Mouse (Mus musculus): ENCODE measurements around the gene Arhgap20.

Gene Arhgap20

DNA sequence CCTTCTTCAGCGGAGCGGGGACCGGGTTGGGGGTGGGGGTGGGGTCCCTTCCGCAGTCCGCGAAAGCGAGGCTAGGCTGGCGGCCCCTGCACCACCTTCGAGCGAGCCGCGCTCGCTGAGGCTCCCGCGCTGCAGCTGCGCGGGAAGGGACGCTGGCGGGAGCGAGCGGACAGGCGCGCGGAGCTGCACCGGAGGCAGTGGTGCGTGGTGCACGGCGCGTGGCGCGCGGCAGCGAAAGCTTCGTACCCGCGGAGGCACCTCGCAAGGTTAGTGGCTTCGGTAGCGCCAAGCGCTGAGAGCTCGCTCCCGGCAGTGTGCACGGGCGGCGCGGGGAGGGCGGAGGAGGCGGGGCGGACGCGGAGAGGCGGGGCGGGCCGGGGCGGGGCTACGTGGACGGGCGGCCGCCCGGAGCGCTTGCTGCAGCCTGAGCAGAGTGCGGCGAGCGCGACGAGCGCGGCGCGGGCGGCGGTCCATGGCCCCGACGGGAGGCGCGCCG lies at the start of gene Arhgap20:
Arhgap20 (plus strand) TSS at position 417 of the 496 bp plus-strand sequence.
- ChIA-PET CTCF (interaction anchor here in 2 of 4 experiments (0.6 to 1.5 kb wide), 2 partner anchors 430 to 487 kb away, joined by 3 to 4 read pairs; partner anchors contain the start of gene Colca2 (in 1 of the 2)), POLR2A (interaction anchor here in 3 of 4 experiments (0.5 to 1.0 kb wide), 5 partner anchors 8 to 418 kb away, joined by 3 to 5 read pairs (median 3); partner anchors contain the start of gene Rdx (in 1 of the 3))

DNA sequence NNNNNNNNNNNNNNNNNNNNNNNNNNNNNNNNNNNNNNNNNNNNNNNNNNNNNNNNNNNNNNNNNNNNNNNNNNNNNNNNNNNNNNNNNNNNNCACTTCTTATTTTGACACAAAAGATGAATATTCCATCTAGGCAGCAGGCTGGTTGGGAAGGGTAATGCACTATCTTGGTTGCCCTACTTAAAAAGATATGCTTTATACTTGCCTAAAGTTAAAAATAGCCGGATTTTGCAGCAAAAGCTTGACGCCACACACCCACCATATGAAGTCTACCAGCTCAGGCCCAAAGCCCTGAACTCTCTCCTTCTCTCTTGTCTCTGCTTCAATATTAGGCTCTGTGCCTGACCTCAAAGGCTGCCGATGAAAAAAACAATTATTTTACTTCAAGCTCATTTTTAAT lies 46.3 kb upstream of the Arhgap20 start:
- ChIA-PET CTCF (no interaction called here), POLR2A (no interaction called here)

DNA sequence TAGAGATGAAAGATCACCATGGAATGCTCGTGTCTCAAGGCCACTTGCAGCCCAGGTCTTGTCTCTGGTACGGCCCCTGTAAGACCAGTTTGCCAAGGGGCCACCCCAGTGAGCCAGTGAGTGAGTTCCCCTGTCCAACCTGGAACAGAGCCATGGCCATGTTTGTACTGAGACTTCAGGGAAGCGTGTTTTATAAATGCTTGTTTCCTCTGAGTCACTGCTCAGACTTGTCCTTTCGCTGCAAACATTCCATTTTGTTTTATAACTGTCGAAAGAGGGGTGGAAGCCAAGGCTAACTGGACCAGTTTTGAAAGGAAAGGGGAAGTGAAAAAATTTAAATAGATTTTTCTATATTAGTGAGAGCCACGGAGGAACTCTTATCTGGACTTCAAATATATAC lies 37.2 kb upstream of the Arhgap20 start:
- ChIA-PET CTCF (no interaction called here), POLR2A (no interaction called here)

DNA sequence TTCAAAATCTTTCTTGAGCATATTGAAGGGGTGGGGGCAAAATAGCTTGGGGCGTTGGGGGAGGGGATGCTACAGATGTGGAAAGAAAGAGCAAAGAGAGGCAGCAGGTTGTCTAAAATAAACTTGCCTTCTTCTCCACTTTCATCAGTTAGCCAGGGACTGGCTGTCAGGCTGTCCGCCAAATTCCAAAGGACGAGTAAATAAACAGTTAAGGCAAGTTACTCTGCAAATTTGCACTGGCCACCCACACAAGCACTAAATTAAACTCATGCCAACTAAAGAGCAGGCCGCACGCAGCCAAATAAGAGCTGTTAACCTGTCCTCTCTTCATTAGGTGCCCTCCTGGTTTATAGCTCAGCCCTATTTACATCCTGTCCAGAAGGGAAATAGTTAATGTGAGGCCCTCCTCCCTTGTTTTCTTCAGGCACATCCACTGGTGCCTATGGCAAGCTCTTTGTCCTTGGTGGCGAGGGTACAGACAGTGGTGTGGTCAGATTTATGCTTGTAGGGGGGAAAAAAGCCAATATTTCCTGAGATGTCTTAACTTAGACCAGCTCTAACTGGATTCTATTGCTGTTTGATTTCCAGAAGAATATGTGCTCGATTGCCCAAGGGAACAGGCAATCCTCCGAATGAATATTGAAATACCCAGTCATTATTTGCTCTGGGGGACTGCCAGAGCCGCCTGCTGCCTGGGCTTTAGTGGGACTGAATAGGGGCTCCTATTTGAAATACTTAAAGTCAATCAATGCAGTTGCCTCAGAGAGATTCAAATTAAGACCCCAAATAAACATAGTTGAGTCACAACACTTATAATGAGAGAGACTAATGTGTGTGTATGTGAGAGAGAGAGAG lies 29.7 kb upstream of the Arhgap20 start:
- CTCF ChIA-PET = no interaction called here
- POLR2A ChIA-PET = no interaction called here

DNA sequence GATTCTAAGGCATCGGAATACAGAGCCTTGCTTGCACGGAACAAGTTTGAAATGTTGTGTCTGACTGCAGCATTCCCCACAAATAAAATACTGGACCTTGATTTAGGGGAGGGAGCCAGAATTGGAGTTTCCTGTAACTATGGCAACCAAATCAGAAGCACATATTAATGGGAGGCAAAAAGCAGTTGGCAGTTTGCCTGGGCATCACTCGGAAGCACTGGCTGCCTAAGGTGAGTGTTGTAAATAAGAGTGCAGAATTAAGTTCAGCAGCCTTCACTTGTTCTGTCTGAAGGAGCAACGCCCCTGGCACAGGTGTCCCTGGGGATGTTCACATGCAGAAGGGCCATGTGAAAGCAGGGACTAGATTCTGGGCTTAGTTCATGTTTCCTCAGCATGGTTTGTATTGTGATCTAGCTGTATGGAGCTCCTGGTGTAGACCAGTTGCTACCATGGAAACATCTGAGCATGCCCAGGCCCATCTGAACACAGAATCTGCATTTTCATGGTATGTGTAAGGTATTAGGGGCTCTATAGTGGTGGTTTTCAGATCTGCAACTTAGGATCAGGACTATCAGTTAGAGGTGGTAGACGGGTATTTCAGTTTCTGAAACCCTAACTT lies 28.3 kb upstream of the Arhgap20 start:
- ChIA-PET POLR2A (no interaction called here), CTCF (no interaction called here)

DNA sequence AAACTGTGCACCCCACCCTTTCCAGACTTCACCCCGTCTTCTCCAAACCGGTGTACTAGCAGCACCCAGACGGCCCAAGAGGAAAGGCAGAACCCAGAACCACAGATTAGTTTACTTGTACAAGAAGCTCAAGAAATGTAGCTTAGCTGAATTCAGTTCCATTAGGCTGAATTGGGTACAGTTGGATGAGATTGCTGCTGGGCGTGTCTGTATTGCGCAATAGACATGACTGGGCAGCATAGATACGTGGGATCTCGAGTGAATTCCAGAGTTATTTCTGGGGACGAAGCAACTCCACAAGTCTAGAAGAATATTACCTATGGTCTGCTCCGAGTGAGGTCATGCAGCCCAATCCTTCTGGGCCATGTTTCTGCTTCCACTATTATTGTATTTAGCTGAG lies 26.8 kb upstream of the Arhgap20 start:
- ChIA-PET POLR2A (interaction anchor here in 1 of 4 experiments (0.6 kb wide), 1 partner anchor 253 kb away, joined by 5 read pairs; no protein-coding TSS in a partner anchor), CTCF (no interaction called here)

DNA sequence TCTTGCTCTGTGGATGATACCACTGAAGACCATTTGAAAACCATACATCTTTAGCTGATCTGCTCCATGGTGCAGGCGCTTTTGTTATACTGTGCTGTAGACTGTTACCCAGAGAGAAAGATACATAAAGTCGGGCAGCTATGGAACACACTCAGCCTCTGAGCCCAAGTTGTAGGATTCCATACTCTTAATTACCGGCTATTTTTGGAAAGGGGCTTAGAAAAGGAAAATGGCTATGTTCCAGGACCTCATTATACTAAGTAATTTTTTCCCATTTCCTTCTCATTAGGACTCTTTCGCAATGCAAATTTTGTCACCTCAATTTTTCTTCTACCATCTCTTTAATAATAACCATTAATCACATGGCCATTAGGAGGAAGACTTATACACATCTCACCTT lies 25.3 kb upstream of the Arhgap20 start:
- CTCF ChIA-PET = no interaction called here
- POLR2A ChIA-PET = no interaction called here

DNA sequence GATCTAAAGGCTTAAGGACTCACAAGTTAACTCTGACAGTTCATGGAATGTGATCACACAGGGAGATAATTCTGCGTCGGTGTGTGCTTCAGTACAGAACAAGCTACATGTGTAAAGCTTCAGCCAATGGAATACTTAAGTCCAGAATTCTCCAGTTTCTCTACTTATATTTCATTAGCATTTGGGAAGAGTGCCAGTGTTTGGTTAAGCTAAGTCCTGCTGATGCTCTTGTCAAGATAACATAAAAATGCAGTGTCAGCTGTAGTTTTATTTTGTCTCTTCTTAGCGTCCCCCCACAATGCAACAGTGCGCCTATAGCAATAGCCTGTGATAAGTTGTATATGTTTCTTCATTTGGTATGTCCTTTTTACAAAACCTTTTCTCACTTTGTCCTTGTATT lies 15.0 kb upstream of the Arhgap20 start:
- ChIA-PET CTCF (interaction anchor here in 1 of 4 experiments (0.5 kb wide), 1 partner anchor 579 kb away, joined by 3 read pairs; no protein-coding TSS in a partner anchor), POLR2A (no interaction called here)

DNA sequence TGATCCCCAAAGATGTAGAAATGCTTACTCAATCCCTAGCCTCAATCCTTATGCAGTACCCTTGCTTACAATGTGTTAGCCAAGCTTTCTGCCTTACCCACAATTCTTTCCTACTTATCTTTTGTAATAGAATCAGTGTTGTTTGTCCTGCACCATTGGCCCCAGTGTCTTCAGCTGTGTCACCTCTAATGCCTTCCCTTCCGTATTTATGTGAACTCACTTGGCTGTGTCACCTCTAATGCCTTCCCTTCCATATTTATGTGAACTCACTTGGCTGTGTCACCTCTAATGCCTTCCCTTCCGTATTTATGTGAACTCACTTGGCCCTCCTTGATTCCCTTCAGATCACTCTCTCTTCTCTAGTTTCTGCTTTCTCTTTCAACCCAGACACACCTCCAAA lies 4.1 kb upstream of the Arhgap20 start:
- CTCF ChIA-PET = no interaction called here
- POLR2A ChIA-PET = no interaction called here

DNA sequence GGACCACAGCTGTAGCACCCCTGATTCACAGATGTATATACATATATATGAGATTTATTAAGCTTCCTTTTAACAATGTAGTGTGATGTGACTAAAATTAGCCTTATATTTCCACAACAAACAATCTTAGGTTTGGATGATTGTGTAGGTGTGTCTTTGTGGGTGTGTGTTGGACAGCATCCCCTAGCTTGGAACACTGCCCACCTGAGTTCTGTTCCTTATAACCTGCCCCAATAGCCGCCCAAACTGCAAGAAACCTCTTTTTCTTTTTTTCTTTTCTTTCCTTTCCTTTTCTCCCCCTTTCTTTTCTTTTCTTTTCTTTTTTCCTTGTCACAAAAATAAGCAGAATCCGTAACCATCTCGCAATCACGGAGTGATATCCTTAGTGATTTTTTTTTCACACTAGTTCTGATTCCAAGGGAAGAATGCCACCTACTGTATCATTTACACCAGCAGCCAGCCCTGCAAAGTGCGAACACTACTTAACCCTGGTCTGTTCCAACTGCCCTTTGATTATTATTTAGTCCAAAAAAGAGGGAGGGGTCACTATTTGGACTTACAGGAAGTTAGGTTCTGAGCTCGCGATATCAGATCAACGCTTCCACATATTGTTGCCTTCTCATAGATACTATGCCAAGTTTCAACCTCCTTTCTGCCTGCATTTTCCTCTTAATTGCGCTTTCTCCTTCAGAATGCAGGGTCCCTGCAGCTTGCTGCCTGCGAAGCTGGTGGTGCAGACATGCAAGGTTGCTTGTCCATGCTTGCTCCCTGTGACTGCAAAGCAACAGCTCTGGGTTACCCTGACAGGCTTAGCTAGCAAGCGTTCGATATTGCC lies 879 bp upstream of the Arhgap20 start:
- POLR2A ChIA-PET = interaction anchor here in 3 of 4 experiments (0.5 to 1.0 kb wide), 5 partner anchors 9 to 417 kb away, joined by 3 to 5 read pairs (median 3); partner anchors contain the start of gene Rdx (in 1 of the 3)
- CTCF ChIA-PET = interaction anchor here in 1 of 4 experiments (0.7 kb wide), 1 partner anchor 205 kb away, joined by 3 read pairs; no protein-coding TSS in a partner anchor

DNA sequence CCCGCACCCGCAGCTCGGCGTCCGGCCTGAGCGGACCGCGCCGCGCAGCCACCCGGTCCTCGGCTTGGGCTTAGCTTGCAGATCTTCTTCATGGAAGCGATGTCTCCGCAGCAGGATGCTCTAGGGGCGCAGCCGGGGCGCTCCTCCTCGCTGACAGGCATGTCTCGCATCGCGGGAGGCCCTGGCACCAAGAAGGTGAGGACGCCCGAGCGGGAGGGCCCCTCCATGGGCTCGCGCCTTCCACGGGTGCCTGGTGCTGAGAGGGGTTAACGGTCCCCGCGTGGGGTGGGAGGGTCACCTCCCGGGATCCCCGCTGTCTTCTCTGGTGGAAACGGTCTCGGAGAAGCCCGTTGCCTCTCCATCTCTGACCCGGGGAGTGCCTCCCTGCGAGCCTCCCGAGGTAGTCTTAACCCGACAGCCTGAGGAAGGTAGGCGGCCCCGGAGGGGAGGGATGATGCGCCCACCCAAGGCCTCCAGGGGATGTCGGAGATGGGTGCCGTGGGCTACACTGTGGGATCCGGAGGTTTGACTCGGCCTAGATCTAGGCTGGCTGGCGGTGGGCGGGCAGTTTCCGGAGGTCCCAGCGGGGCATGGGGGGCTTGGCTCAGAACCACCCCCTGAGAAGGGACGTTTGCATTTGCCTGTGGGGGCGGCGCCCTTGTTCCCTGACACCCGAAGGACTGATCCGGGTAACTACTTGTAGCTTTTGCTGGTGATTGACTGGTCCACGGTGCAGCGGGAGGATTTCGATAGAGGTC lies 459 bp downstream of the Arhgap20 start:
- POLR2A ChIA-PET = interaction anchor here in 2 of 4 experiments (0.6 to 1.2 kb wide), 2 partner anchors 11 to 519 kb away, joined by 3 to 5 read pairs; no protein-coding TSS in a partner anchor
- CTCF ChIA-PET = interaction anchor here (0.5 to 1.5 kb wide), 5 partner anchors 12 to 487 kb away, joined by 3 to 4 read pairs (median 3); partner anchors contain the start of gene Colca2 (in 1 of the 4)

DNA sequence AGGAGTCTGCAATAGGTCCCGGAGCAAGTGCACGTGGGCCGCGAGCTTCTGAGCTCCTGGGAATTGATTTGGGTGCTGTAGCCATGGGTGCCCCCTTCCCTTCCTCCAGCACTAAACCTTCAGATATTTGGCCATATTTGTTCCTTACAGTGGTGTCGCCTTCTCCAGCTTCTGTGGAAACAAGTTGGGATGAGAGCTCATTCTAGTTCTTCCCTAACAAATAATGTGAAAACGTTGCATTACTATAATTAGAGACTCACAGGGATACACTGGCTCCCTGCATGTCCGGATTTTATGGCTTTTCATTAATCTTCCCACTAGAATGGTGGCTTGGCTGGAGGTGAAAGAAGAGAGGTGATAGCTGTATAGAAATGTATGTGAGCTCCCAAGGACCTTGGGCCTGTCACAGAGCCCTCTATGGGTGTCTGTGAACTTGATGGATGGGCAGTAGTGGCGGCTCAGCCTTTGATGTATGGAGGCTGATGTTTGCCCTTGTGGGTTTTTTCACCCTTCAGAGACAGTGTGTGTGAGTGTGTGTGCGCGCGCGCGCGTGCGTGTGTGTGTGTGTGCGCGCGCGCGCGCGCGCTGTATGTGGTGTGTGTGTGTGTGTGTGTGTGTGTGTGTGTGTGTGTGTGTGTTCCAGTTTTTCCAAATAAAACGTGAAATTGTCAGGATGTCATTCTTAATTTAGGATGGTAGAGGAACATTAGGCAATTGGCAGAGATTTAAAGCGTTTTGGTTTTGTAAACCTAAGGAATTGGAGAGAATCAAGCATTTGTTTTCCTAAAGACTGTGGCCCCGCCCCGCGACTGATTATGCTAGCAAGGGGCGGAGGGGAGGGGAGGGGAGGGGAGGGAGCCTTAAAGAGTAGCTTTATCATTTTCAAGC lies 1.3 kb downstream of the Arhgap20 start:
- ChIA-PET CTCF (interaction anchor here in 3 of 4 experiments (0.5 to 1.5 kb wide), 4 partner anchors 11 to 431 kb away, joined by 3 to 4 read pairs (median 4); no protein-coding TSS in a partner anchor), POLR2A (interaction anchor here in 2 of 4 experiments (0.6 to 1.2 kb wide), 2 partner anchors 10 to 519 kb away, joined by 3 to 5 read pairs; no protein-coding TSS in a partner anchor)

DNA sequence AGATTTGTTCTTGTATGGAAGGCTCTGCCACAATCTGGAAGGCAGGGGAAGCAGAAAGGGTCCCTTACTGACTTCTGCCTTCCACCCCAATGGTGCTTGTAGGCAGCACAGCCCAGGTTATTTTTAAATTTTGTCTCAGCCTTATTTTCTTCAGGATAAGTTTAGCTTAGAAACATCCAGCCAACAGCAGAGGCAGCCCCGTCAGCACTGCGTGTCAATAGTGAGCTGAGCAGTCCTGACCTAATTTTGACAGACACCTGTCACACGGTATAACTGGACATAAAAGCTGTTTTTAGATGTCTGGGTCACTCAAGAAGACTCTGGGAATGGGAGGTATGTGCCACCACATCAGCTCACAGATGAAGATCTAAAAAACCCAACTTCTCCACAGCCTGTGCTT lies 9.1 kb downstream of the Arhgap20 start:
- POLR2A ChIA-PET = no interaction called here

DNA sequence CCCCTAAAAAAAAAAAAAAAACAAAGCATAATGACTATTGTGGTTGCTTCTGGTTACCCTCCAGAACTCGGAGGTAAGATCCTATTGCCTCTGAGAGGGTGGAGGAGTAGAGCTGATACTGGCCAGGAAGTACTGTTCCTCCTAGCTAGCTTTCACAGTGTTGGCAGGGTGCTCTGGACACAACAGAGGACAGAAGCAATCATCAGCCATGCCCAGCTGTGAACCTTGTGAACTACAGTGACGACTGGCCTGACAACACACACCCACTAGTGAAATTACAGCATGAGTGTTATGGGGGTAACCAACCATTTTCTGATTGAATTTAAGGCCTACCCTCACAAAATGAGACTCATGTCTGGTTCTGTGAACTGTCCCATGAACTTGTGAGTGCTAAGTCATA lies 11.3 kb downstream of the Arhgap20 start:
- ChIA-PET CTCF (interaction anchor here in 2 of 4 experiments (0.5 to 1.1 kb wide), 3 partner anchors 11 to 48 kb away, joined by 3 to 4 read pairs (median 3); no protein-coding TSS in a partner anchor), POLR2A (interaction anchor here in 3 of 4 experiments (0.5 to 1.1 kb wide), 4 partner anchors 10 to 260 kb away, joined by 3 to 5 read pairs (median 4); no protein-coding TSS in a partner anchor)

More for the DNA sequence above, 9.1 kb downstream of the Arhgap20 start:
- CTCF ChIA-PET = no interaction called here

DNA sequence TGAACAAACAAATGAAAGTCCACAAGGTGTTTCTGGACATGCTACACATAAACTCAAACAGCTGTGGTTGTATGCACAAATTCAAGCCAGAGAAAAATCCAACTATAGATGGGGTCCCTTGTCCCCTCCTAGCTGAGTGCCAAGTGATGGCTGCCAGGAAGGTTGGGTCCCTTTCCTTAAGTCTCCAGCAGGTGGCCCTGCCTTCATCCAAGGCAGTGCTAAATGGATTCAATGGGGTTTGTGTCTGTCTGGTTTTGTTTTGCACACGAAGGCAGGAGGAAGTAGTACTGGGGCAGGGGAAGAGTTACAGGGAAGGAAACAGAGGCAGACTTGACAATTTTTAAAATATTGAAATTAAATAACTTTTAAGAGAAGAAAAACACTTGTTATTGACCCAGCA lies 12.0 kb downstream of the Arhgap20 start:
- ChIA-PET POLR2A (interaction anchor here in 1 of 4 experiments (1.1 kb wide), 1 partner anchor 11 kb away, joined by 3 read pairs; no protein-coding TSS in a partner anchor), CTCF (interaction anchor here in 2 of 4 experiments (0.7 to 1.1 kb wide), 2 partner anchors 11 to 48 kb away, joined by 3 read pairs; no protein-coding TSS in a partner anchor)

DNA sequence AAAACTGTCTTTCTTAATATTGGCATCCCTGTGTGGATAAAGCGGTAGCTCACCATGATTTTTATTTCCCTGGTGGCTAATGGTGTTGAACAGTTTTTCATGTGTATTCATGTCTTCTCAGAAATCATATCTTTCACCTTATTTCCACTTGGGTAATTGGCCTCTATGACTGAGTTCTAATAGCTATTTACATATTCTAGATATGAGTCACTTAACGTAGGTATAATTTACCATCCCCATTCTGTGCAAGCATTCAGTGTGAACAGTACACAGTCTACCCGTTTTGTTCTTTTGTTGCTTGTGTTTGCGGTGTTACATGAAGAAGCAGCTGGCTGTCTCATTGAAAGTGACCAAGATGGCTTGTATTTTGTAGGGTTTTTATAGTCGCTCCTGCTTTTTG lies 14.1 kb downstream of the Arhgap20 start:
- POLR2A ChIA-PET = interaction anchor here in 1 of 4 experiments (0.7 kb wide), 1 partner anchor 184 kb away, joined by 5 read pairs; no protein-coding TSS in a partner anchor
- CTCF ChIA-PET = interaction anchor here in 1 of 4 experiments (0.5 kb wide), 1 partner anchor 618 kb away, joined by 4 read pairs; no protein-coding TSS in a partner anchor

DNA sequence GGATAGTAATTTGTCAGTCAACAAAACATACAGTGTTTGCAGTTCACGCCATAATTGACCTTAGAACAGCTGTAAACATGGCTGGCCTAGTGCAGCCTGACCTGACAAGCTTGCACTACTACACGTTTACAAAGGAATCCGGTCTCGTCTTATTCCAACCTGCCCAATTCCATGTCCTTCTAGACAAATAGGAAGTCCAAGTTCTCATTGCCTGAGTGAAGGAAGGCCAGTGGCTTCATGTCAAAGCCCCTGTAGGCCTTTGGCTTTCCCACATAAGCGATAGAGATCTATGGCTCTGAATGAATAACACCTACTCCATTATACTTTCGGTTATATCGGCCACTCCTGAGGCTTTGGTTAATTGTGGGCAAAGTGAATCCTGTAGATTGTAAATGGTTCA lies 16.0 kb downstream of the Arhgap20 start:
- CTCF ChIA-PET = no interaction called here
- POLR2A ChIA-PET = no interaction called here
